Mouse (Mus musculus) embryo, embryonic 11 days (tissue): ENCODE data around the gene Ltbp1.

ENCODE experiments used
- DNase-seq: peaks from one replicate; pipeline ENCODE4 v3.0.0-alpha.2; 2015

Gene Ltbp1

DNA sequence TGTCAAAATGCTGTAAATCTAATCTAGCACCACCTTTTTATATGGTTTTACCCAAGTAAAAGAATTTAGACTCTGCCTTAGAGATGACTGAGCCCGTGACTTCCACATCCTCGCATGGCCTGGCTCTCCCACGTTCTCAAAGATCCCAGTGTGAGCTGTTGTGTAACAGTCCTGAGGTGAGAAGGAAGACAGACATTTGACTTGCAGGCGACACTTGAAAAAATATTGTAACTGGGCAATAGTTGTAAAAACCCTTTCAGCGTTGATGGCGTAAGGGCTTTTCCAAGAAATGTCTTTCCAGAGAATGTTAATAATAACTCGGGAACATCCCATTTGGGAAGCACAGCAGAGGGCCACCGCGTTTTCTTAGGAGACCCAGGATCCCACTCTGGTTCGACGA is 366.3 kb downstream of the Ltbp1 start:
- DNase-seq = no peak

DNA sequence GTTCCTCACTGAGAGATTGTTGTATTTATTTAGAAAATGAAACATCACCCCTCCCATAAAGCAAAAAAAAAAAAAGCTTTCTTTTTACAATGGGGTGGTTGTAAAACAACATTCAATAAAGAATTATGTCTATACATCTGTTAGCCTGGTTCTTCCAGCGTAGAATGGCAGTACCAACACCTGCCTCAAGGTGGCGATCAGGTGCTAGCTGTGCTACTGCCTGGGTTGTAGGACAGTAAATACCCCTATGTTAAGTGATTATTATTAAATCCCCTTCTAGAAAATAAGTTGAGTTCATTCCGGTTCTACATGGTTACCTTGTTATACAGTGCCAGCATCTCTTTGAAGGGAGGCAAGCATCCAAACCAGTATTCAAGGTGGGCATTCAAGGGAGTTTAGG is 367.0 kb downstream of the Ltbp1 start:
- DNase-seq = peak; percentile 46

DNA sequence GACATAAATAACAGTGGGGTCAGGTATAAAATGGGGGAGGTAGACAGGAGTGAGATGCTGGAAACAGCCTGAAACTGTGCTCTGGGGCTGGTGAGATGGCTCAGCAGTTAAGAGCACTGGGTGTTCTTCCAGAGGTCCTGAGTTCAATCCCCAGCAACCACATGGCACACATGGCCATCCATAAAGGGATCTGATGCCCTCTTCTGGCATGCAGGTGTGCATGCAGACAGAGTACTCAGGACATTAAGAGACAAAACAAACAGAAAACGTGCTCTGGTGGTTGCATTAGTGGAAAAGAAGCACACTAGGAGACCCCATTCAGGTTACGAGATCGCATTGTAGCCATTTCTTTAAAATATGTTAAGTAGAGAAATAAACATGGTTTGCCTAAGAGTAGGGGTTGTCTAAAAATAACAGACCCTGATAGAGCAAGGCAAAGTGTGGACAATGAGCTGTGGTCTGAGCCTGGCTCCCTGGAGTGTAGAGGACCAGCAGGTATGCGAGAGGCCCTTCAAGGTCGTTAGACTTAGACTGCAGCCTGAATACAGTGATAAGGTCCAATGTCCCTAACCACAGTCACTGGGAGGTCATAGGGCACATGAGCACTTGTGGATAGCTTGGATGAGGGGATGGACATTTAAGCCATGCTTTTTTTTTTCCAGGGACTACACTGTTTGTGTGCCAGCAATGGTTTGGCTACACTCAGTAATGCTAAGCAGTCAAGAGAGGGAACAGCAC is 369.1 kb downstream of the Ltbp1 start:
- DNase-seq = no peak

DNA sequence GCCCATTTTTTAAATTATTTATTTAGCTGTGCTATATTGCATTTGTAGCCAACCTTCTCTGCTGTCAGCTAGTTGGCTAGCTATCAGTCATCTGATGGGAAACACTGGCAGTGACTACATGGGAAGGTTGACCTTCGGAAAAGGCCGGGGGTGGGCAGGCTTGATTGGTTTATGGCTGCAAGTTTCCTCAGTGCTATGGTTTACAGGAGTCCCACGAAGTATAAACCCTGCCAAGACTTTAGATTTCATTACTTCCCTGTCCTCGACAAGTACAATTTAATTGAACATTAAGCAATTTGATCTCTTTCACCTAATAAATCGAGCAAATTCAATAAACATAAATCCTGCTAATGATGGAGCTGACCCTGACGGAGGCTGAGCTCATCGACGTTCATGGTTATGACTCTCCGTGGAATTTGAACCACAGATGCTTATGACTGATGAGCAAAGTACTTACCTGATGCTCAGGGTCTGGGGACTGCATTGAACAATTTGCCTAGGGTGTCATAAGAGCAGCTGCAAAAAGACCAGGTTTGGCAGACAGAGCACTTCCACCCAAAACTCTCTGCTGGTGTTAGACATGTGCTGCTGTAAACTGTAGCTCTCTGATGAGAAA is 373.0 kb downstream of the Ltbp1 start:
- no peak for DNase-seq

DNA sequence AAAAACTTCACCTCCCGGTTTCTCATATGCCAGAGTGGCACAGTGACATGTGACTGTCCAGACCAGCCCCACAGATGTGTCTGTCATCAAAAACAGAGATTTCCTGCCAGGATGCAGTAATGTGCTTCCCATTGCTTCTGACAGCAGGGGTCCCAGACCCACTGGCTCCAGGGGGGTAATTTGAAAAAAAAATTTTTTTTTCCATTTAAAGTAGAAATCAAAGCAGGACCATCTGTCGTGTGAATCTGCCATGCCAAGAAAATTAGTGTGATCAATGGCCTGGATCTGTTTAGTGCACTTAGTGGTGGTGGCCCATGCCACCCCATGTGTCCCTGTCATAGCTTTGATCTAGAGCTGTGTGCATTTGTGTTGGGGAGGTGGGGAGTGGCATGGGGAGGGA is 374.8 kb downstream of the Ltbp1 start:
- no peak for DNase-seq

DNA sequence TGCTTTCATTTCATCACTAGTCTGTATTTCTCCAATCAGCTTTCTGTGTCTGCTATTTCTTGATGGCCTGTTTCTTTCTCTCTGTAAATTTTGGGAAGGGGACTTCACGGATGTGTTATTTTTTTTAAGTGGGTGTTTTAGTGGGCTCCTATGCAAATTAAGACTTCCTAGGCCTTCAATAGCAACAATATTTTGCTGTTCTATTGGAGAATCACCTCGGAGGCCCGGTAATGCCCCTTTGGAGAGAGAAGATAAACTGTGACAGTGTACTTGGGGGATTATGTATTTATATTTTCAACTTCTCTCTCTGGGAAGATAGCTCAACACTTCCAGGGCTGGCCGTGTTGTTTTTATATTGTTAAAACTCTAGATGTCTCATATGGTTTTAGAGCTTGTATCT is 383.0 kb downstream of the Ltbp1 start:
- DNase-seq = no peak

DNA sequence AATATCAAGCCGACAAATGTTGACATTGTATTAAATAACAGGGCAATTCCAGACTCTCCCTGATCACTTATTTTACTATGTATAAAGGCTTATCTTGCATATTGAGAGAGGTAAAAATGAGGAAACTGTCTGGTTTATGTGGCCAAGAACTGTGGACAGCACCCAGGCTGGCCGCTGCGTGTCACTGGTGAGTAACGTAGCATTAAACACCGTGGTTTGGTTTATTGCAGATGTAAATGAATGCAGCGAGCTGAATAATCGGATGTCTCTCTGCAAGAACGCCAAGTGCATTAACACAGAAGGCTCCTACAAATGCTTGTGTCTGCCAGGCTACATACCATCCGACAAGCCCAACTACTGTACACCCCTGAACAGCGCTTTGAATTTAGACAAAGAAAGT is 384.8 kb downstream of the Ltbp1 start:
- no peak for DNase-seq

DNA sequence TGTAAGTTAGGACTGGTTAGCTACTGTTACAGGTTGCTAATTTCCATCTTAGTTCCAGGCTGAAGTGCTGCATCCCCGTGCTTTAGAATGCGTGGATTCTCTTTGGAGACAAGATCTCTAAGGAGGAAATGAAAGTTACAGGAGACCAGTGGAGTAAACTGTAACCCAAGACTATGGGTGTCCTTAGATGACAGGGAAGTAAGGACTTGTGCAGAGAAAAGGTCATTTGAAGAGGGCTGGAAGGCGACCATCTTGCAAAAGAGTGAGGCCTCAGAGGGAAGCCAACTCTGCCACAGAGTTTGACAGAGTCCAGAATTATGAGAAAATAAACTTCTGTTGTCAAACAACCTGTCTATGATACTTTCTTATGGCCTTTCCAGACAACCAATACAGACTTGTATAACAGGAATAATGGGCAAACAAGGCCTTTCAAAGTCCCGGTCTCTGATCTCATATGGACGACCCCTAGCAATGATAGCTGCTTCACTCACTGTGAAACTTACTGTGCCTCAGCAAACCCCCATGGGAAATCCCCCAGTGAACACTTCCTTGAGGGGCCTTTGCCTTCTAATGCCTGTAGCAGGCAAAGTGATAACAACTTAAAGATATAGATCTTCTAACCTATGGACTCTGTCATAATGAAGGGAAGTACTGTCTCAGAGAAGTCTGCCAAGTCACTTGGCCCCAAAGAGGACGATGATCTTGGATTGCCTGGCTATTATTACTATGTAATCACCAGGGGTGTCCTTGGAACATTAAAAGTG is 386.2 kb downstream of the Ltbp1 start:
- no peak for DNase-seq

DNA sequence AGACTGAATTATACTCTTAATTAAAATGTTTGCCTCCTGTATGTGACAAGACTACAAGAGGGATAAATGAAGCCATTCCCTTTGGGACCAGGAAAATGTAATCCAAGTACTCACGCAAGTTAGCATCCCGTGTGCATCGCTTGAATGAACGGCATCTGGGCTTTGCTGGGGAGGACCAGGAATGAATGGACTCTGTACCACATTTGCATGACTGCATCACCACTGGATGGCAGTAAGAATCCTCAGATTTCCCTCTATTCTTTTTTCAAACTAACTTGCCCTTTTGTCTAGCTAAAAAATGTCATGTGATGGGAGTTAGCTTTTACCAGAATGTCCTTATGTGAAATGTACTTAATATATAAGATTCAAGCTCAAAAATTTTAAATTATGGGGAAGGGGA is 401.0 kb downstream of the Ltbp1 start:
- DNase-seq = peak; percentile 13

DNA sequence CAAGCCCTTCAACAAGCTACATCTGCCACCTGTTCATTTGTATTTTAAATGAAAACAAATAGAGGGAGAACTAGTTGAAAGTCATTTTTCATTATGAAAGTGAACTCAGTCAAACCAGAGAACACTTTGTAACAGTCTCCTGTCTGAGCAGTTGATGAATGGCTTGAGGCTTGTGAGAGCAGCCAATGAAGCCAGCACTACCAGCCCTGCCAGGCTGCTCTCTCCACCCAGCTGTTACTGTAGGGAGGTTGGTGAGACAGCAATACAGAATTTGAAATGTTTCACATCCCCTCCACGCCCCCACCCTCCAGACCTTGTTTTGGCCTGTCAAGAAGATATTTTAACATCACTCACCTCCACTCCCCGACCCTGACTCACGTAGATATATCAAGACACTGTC is 411.5 kb downstream of the Ltbp1 start:
- DNase-seq = no peak

DNA sequence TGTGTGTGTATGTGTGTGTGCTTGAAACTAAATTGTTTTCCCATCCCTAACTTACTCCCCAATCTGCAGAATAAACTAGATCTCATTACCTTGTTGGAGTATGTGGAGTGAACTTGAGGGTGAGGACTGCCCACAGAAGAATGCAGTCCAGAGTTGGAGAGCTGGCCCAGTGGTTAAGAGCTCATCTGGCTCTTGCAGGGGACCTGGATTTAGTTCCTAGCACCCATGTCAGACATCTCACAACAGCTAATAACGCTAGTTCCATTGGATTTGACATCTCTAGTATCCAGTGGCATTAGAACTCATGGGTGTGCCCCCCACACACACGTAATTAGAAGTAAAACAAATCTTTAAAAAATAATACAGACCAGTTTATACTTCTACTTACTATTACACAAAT is 428.8 kb downstream of the Ltbp1 start:
- DNase-seq = no peak

DNA sequence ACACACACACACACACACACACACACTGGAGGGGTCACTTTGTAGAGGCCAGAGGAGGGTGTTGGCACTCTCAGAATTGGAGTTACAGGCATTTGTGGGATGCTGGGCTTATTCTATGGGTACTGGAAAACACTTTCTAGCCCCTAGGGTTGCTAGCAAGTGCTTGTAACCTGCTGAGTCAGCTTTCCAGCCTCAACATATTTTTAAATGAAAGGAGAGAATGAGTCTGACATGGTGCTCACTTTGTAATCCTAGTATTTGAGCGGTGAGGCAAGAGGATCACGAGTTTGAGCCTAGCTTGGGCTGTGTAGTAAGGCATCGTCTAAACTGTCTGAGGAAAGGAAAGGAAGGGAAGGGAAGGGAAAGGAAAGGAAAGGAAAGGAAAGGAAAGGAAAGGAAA is 429.5 kb downstream of the Ltbp1 start:
- no peak for DNase-seq

DNA sequence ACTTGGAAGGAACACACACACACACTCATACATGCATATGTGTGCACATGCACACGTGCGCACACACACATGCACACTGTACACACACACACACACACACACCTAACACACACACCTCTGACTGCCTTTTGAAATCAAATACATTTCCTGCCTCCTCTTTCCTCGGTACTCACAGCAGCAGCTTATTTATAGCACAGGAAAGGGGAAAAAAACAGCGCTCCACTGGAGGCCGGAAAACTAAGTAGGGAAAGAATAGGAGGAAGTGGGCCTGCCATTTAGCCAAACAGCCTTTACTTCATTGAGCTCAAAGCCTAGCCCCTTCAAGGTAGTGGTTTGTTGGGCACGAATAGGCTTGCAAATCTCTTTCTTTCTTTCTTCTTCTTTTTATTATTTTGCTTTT is 430.2 kb downstream of the Ltbp1 start, which contains the start of gene Rasgrp3:
TSS of gene Rasgrp3 (plus strand) at position 298 of the 400 bp plus-strand sequence.
- DNase-seq = peak; percentile 12

DNA sequence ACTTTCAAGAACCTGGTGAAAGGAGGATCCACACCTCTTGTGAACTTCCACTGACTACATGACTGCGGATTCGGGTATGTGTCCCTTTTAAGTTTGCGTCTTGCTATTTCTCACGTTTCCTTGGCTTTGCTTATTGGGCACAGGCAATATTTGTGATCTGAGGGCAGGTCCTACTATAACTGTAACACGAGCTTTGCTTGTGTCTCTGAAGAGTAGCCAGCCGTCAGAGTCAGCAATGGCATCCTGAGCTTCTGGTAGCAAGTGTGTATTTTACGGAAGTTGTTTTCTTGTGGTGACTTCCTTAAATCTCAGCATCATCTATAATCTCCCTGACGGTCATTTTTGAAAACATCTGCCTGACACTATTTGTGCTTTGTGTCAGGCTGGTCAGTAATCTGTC is 430.7 kb downstream of the Ltbp1 start:
- DNase-seq = no peak

DNA sequence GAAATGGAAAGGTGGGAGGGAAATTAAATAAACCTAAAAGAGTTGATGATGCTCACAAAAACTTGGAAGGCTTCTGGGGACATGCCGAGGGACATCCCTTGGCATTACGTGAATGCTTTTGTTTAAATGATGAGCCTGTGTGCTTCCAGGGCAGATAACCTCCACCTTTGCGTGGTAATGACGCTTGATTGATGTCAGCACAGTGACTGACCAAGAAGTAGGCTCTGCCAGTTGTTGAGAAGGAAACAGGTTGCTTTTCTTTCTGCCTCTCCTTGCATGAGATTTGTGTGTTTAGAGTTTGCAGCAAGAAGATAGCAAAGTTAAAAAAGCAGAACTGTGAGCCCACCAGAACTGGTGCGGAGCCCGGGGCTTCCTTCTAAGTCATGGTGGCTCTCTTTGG is 431.5 kb downstream of the Ltbp1 start:
- DNase-seq = no peak

DNA sequence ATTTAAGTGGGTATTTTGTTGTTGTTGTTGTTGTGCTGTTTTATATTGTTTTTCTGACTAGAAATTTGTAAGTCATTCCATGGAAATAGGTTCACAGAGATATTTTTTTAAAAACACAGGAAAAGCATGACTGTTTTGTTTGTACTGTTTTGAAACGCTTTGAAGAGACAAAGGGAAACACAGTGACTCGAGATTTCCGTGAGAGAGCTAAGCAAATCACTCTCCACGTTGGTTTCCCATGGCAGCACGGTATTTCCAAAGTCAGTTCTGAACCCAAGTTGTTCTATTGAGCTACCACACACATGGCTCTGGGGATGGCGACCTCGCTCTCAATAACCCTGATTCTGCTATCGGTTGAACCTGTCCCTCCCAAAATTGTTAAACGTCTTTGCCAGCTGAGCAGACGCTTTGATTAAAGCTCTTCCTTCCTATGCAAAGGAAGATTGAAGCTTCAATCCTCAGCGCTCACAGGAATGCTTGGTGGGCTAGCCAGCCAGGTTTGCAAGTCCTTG is 431.9 kb downstream of the Ltbp1 start:
- DNase-seq = no peak

DNA sequence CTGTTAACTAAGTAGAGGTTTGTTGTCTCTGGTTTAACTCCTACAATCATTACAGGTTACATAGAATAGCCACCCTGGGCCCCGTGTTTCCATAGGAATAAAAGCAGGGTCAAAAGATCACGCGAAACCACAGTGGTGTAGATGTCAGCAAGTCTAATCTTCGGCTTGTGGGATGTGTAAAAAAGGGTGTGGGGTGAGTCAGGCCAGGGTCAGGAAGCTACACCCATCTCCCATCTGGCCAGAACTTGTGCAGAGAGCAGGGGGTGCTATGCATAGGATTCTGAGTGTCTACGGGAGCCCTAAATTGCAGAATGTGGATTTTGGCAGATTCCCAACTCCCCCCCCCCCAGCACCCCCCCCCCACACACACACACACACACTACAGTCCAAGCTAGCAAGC is 432.8 kb downstream of the Ltbp1 start:
- no peak for DNase-seq

DNA sequence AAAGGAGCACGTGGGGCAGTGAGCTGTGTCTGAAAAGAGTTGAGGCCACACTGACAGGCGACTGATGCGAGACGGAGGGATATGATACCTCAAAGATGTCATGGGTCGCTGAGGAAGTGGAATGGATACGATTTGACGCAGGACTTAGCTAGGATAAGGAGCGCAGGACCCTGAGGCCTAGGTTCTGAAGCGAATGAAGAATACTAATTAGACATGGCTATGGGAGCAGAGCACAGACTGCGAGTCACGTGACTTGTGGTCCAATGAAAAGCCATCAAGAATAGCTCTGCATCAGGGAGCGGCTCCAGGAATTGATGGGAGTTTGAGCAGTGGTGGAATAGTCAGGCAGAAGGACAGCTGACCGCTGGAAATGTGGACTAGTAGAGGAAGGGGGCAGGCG is 433.7 kb downstream of the Ltbp1 start:
- DNase-seq = peak; percentile 12

DNA sequence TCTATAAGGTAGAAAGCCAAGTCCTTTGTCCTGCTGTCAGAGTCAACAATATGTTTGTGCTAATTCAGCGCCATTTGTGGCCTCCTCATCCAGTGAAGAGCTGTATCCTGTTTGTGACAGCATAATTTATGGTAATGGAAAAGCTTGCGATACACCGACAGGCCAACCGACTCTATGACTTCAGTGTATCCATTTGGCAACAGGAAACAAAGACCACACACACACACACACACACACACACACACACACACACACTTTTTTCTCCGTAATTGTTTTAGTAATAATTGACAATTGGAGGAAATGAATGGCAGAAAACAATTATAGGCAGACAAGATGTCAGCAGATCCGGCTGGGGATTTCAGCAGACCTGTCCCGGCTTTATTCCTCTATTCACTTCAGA is 435.3 kb downstream of the Ltbp1 start:
- peak; percentile 27 for DNase-seq

DNA sequence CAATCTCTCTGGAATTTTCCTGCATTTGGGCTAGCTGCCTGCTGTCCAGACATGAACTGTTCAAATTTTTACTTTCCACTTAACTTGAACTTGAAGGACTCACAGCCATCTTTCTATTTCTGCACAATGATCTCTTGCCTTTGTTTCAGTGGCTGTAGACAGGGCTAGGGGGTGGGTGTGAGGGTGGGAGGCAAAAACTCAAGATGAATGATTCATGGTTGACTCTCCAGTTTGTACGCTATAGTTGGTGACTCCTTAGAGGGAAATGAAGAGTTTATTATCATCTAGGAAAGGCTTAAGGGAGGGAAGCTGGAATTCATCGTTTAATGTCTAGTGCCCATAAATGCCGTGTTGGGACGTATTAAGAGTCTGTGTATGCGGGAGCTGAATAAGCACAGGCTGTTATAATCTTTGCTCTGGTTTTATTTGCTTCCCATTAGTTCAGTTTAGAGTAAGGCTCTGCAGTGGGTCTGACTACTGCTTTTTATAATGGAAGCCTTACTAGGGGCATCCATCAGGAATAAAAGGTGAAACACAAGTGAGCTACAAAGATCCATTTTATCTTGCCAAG is 436.0 kb downstream of the Ltbp1 start:
- DNase-seq = no peak
